Mouse (Mus musculus) G1E (cell line): ENCODE data around the gene Slc22a12. TPM values are rescaled to one million over a fixed set of nuclear protein-coding genes. Genes with fewer than 3 reads are reported as not detected.

Source experiments
- ATAC-seq: 2 replicates; pipeline ENCODE4 v1.8.0; 2016; ENCODE audit warnings: mild to moderate bottlenecking; ENCODE audit not compliant: insufficient number of reproducible peaks, poor library complexity, low FRiP score, severe bottlenecking; ENCODE audit errors: extremely low read depth
- DNase-seq: peaks from one replicate; pipeline ENCODE4 v3.0.0; 2012; ENCODE audit warnings: low spot score
- H3K27me3 ChIP-seq: 2 replicates; pipeline ENCODE4 v1.6.1; 2012; ENCODE audit warnings: mild to moderate bottlenecking, low read length, inconsistent platforms; ENCODE audit not compliant: insufficient read depth
- H3K36me3 ChIP-seq: replicated peaks from 2 replicates; pipeline ENCODE3; 2012; ENCODE audit warnings: mild to moderate bottlenecking, inconsistent platforms
- H3K4me1 ChIP-seq: 2 replicates; pipeline ENCODE4 v1.6.1; 2012; ENCODE audit warnings: low read depth, low read length, inconsistent platforms, mixed read lengths; ENCODE audit not compliant: insufficient read depth
- H3K4me3 ChIP-seq: 2 replicates; pipeline ENCODE4 v1.5.1; 2012; ENCODE audit warnings: low read depth, mild to moderate bottlenecking, inconsistent platforms, low read length, moderate library complexity, mixed read lengths
- H3K9me3 ChIP-seq: replicated peaks from 2 replicates; pipeline ENCODE4 v1.6.1; 2012; ENCODE audit warnings: inconsistent platforms
- CTCF ChIP-seq: IDR thresholded peaks from 2 replicates; pipeline ENCODE4 v1.5.1; 2012; ENCODE audit warnings: low read depth, low read length, inconsistent platforms, mixed read lengths
- GATA1 ChIP-seq: IDR thresholded peaks from 2 replicates; pipeline ENCODE4 v1.6.1; 2012; ENCODE audit warnings: borderline replicate concordance, low read length, inconsistent platforms, mixed read lengths
- GATA2 ChIP-seq: IDR thresholded peaks from 2 replicates; pipeline ENCODE4 v1.6.1; 2012; ENCODE audit warnings: low read depth, low read length, inconsistent platforms, borderline replicate concordance
- POLR2AphosphoS5 ChIP-seq: IDR thresholded peaks from 2 replicates; pipeline ENCODE4 v1.6.1; 2012; ENCODE audit warnings: low read depth, low read length, inconsistent platforms; ENCODE audit not compliant: insufficient replicate concordance
- TAL1 ChIP-seq: conservative IDR thresholded peaks from 2 replicates; pipeline ENCODE4 v1.6.1; 2012; ENCODE audit warnings: low read depth, low read length, inconsistent platforms, mixed read lengths
- polyA plus RNA-seq: library from polyadenylated mRNA; stranded (reverse); fragments of >175 nt; gene quantifications from 2 replicates; pipeline ENCODE4 v1.2.3, GENCODE M21; 2012
- total RNA-seq, 2 experiments: library from RNA; stranded (forward) in 1 of 2; stranded (reverse) in 1 of 2; fragments of 200-1000 nt in 1 of 2; fragments of >200 nt in 1 of 2; fragmentation: Nextera tagmentation in 1 of 2; gene quantifications; 2 replicates each; pipeline ENCODE4 v1.2.3; 2014 to 2017

The Slc22a12 gene
- total and polyA plus RNA-seq, 3 experiments = not detected

DNA sequence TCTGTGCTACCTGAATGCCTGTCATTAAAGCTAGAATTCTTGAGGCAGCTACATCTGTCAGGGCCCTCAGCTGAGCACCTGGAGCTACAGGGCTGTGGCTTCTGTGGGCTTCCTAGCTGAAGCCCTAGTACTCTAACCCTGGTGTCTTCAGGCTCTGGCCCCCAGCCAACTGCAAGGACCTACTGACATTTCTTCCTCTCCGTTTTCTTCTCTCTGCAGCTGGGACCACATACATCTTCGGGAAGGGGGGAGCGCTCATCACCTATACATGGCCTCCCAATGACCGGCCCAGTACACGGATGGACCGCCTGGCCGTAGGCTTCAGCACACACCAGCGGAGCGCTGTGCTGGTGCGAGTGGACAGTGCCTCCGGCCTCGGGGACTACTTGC is 38.2 kb downstream of the Slc22a12 start:
- DNase-seq = no peak
- H3K36me3 ChIP-seq = no peaks in the 10 kb centered on the region
- no peak overlapping the region for H3K4me3 ChIP-seq
- peaks cover 28% of the 10 kb centered on the region for H3K27me3 ChIP-seq
- H3K9me3 ChIP-seq = no peaks in the 10 kb centered on the region
- ATAC-seq = no peak
- peaks cover 2% of the 10 kb centered on the region; the same call in 1 of the 2 replicates for H3K4me1 ChIP-seq
- TF ChIP-seq GATA2 (no peak), CTCF (no peak), TAL1 (no peak), POLR2AphosphoS5 (no peak), GATA1 (no peak)

DNA sequence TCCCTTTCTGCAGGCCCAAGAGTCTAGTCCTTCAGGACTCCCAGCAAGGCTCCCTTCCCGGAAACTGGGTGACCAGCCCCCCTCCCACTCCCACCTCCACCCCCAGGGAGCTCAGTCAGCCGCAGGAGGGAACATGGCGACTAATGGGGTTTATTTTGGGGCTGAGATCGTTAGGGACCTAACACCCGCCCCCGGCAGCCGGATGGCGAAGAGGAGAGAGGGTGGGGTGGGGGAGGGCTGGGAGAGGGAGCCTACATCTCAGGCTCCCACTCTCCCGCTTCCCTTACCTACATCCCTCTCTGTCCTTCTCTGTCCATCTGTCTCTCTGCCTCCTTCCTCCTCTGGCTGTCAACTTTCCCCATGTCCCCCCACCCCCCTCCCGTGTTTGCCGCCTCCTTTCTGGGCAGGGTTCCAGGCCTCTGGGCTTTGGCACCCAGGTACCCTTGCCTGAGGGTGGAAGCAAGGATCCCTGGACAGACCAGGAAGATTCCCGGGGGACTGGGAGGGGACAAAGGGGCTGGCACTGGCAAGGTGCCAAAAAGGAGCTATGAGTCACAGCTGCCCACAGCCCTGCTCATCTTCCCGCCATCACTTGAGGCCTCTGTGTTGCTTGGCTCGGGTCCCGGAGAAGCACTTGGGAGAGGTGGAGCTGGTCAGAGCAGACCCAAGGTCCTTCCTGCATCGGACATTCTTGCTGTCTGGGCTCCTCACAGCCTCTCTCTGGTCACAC is 38.7 kb downstream of the Slc22a12 start:
- no peak for ATAC-seq
- H3K36me3 ChIP-seq = no peaks in the 10 kb centered on the region
- no peaks in the 10 kb centered on the region for H3K9me3 ChIP-seq
- peaks cover 2% of the 10 kb centered on the region; the same call in 1 of the 2 replicates for H3K4me1 ChIP-seq
- no peak overlapping the region for H3K4me3 ChIP-seq
- peaks cover 27% of the 10 kb centered on the region for H3K27me3 ChIP-seq
- no peak for DNase-seq
- TF ChIP-seq GATA2 (no peak), POLR2AphosphoS5 (no peak), GATA1 (no peak), CTCF (no peak), TAL1 (no peak)

DNA sequence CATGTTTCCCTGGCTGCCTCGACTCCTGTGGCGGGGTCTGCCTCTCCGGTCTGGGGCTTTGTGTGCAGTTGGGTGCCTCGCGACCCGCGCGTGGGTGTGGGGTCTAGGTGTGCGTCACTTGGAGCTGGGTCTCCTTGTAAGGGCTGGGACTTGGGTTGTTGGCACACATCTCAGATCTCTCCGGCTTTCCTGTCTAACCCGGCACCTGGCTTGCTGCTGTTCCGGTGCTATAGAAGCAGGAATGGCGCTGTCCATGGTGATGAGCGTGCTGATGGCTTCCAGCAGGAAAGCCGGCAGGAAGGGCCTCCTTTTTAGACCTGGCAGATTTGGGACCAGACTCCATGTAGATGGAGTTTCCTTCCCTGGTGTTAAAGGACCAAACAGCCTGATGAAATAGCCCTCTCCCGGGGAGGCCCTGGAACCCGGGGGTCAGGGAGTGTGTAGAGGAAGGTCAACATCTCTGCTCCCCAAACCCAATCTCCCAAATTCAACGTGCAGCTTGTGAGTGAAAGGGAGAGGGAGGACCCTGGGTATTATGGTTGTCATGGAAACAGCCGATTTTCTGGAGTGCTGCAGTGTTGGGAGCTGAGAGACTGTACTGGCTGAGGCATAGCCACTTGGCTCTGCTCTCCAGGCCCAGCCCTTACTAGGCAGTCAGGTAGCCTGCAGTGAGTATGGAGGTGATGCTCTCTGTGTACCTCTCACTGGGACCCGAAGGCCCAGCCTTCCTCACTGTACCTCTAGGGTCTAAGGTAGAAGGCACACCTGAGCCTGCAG is 40.1 kb downstream of the Slc22a12 start:
- ATAC-seq = no peak
- H3K4me3 ChIP-seq = no peak overlapping the region

DNA sequence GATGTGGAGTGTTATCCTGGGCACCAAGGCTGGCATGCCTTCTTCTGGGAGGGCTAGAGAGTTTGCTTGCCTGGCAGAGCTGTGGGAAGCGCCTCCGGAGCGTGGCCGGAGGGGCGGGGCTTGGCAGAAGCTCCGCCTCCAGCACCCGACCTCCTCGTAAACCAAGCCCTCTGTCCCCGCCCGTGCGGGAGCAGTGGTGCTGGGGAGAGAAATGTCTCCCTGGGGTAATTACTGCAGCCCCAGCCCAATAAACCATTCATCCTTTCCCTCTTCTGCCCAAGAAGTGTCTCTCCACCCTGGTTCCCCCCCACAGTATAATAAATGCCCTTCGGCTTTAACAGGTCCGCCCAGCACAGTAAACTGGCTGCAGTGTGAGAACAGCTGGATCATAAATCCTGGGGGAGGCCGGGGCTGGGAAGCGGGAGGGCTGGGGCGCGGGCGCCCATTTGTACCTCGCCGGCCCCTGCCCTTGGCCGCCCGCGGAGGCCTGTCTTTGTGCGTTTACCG is 40.7 kb downstream of the Slc22a12 start:
- DNase-seq = no peak
- Histone ChIP-seq H3K27me3 (peaks cover 24% of the 10 kb centered on the region), H3K9me3 (no peaks in the 10 kb centered on the region), H3K4me3 (no peak overlapping the region), H3K36me3 (no peaks in the 10 kb centered on the region), H3K4me1 (peaks cover 2% of the 10 kb centered on the region; the same call in 1 of the 2 replicates)
- TF ChIP-seq POLR2AphosphoS5 = no peak
- no peak for TF ChIP-seq GATA1
- TF ChIP-seq CTCF = no peak
- no peak for TF ChIP-seq GATA2
- TF ChIP-seq TAL1 = no peak
- no peak for ATAC-seq

More for the DNA sequence above, 40.1 kb downstream of the Slc22a12 start:
- TF ChIP-seq GATA1 (no peak), POLR2AphosphoS5 (no peak), CTCF (no peak), TAL1 (no peak), GATA2 (no peak)
- Histone ChIP-seq H3K36me3 (no peaks in the 10 kb centered on the region), H3K4me1 (peaks cover 2% of the 10 kb centered on the region; the same call in 1 of the 2 replicates), H3K9me3 (no peaks in the 10 kb centered on the region), H3K27me3 (peaks cover 27% of the 10 kb centered on the region)
- no peak for DNase-seq

DNA sequence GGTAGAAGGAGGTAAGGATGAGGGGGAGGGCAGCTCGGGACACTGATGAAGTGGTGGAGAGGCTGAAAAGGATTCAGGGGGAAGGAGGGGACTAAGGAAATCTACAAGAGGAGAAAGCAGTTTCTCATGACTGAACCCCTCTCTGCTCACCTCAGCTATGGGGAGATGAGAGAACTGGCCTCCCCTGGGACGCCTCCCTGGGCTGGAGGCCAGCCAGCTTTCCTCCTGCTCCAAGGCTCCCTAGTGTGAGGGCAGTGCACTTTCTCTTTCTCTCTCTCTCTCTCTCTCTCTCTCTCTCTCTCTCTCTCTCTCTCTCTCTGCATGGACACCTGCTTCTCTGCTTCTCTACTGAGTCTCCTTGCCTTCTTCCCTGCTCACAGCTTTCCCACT is 42.2 kb downstream of the Slc22a12 start:
- Histone ChIP-seq H3K4me1 (no peaks in the 10 kb centered on the region), H3K27me3 (peaks cover 14% of the 10 kb centered on the region), H3K4me3 (no peak overlapping the region), H3K9me3 (no peaks in the 10 kb centered on the region), H3K36me3 (no peaks in the 10 kb centered on the region)
- no peak for TF ChIP-seq POLR2AphosphoS5
- DNase-seq (no peak), ATAC-seq (no peak)

DNA sequence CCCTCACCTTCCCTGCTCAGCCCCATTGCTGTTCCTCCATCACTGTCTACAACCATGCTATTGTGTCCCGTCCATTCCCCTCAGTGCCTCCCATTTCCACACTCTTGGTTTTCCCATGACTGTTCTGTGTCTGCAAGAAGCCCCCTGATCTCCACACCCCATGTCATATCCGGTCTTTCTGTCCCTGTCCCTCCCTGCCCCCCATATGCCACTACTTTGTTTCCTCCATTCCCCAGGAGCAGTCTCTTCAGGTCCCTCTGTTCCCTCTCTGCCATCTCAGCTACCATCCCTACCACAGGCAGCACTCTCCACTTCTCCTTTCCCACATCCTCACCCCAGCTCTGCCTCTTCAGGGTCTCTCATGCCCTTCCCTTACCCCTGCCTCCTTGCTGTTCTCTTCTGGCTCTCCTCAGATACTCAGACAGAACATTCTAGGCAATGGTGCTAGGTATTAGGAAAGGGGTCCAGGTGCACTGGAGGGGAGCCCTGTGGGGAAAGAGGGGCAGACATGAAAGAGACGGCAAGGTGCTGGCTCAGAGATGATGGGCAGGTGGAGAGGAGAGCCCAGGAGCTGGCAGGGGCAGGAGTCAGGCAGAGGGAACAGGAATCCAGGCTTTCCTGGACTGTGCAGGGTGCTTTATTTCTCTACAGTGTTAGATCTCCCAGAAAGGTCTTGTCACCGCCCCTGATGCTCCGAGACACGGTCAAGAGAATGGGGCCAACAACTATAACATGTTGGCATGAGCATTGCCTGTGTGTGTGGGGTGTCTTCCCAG is 42.8 kb downstream of the Slc22a12 start:
- H3K9me3 ChIP-seq = no peaks in the 10 kb centered on the region
- H3K4me3 ChIP-seq = no peak overlapping the region
- ATAC-seq = no peak
- TF ChIP-seq TAL1 = no peak
- no peak for TF ChIP-seq CTCF
- no peak for TF ChIP-seq GATA1
- no peak for TF ChIP-seq POLR2AphosphoS5
- no peak for TF ChIP-seq GATA2
- H3K36me3 ChIP-seq = no peaks in the 10 kb centered on the region
- no peak for DNase-seq
- H3K4me1 ChIP-seq = no peaks in the 10 kb centered on the region
- peaks cover 14% of the 10 kb centered on the region; the same call in 1 of the 2 replicates for H3K27me3 ChIP-seq
